Mouse (Mus musculus) kidney, embryonic 16.5 days (tissue): ENCODE measurements around the gene Asb5. TPM values are rescaled to one million over a fixed set of nuclear protein-coding genes. Genes with fewer than 3 reads are reported as not detected.

Experiments
- ATAC-seq: fragments of 200-750 bp; cut with Nextera tagmentation; 2 replicates; pipeline ENCODE4 v1.8.0; 2017; ENCODE audit warnings: moderate TSS enrichment; ENCODE audit not compliant: low FRiP score, low TSS enrichment
- H3K27ac ChIP-seq: fragments of 300-500 bp; sonication (generic); 2 replicates; pipeline ENCODE4 v1.5.1; 2014; ENCODE audit warnings: low read length
- H3K27me3 ChIP-seq: fragments of 300-500 bp; sonication (generic); 2 replicates; pipeline ENCODE4 v1.6.1; 2014; ENCODE audit warnings: low read length, control low read depth, mixed read lengths; ENCODE audit not compliant: insufficient read depth
- H3K36me3 ChIP-seq: fragments of 300-500 bp; sonication (generic); 2 replicates; pipeline ENCODE4 v1.6.1; 2014; ENCODE audit warnings: low read length, control low read depth, mixed read lengths; ENCODE audit not compliant: insufficient read depth
- H3K4me1 ChIP-seq: fragments of 300-500 bp; sonication (generic); 2 replicates; pipeline ENCODE4 v1.6.1; 2014; ENCODE audit warnings: low read length, control low read depth, mixed read lengths; ENCODE audit not compliant: insufficient read depth
- H3K4me2 ChIP-seq: fragments of 300-500 bp; sonication (generic); replicated peaks from 2 replicates; pipeline ENCODE4 v1.6.1; 2014; ENCODE audit warnings: low read depth, low read length
- H3K4me3 ChIP-seq: fragments of 300-500 bp; sonication (generic); 2 replicates; pipeline ENCODE4 v1.5.1; 2014; ENCODE audit warnings: mild to moderate bottlenecking, low read length
- H3K9ac ChIP-seq: fragments of 300-500 bp; sonication (generic); replicated peaks from 2 replicates; pipeline ENCODE4 v1.6.1; 2014; ENCODE audit warnings: low read length
- H3K9me3 ChIP-seq: fragments of 300-500 bp; sonication (generic); 2 replicates; pipeline ENCODE4 v1.6.1; 2016; ENCODE audit warnings: low read length, control low read depth
- WGBS: fragments of 180-500 bp; shearing (Covaris S2); extraction: QIAGEN DNeasy Blood & Tissue Kit; methylation state at CpG from one replicate; pipeline ENCODE4 v1.1.7; 2014; 5-methylcytosine and 5-hydroxymethylcytosine counted together
- polyA plus RNA-seq: library from polyadenylated mRNA; unstranded; fragments of >200 nt; fragmentation: Nextera tagmentation; extraction: Ambion mirVana; gene quantifications from 2 replicates; pipeline ENCODE4 v1.2.1, GENCODE M21; 2015

The Asb5 gene
- polyA plus RNA-seq, result 6.6 and 6.8 TPM in 2 replicates

- peak; percentile 96 for ATAC-seq
- peak within 1 kb of the TSS; percentile 88 for H3K27ac ChIP-seq
- WGBS, result under 1% methylated on average over 72 of the region's 89 CpGs
Measured at GRCm38 (mm10) chr8:54529382-54530296, at the start of gene Asb5, which contains the start of gene Spcs3. Gene Asb5, plus strand, starts transcription at chr8:54529580. Gene Spcs3, minus strand, starts transcription at chr8:54529998.

GRCm38 (mm10) chr8:54486555-54487273 is 42.7 kb upstream of the Asb5 start:
- Histone ChIP-seq H3K4me3 (peak overlapping the region; percentile 34), H3K36me3 (no peaks in the 10 kb centered on the region), H3K27ac (no peak overlapping the region), H3K4me2 (peak overlapping the region; percentile 57), H3K4me1 (no peaks in the 10 kb centered on the region), H3K27me3 (no peaks in the 10 kb centered on the region), H3K9ac (peak overlapping the region; percentile 37), H3K9me3 (no peaks in the 10 kb centered on the region)
- ATAC-seq, result no peak
- 10% methylated on average over 19 of the region's 19 CpGs for WGBS

More at GRCm38 (mm10) chr8:54529382-54530296, at the start of gene Asb5, which contains the start of gene Spcs3:
- H3K4me1 ChIP-seq, result peaks cover 16% of the 10 kb centered on the region
- H3K4me2 ChIP-seq, result peak within 1 kb of the TSS; percentile 66
- peaks cover 9% of the 10 kb centered on the region for H3K36me3 ChIP-seq
- no peaks in the 10 kb centered on the region for H3K27me3 ChIP-seq
- peak within 1 kb of the TSS; percentile 96 for H3K4me3 ChIP-seq
- H3K9me3 ChIP-seq, result no peaks in the 10 kb centered on the region
- peak within 1 kb of the TSS; percentile 91 for H3K9ac ChIP-seq

GRCm38 (mm10) chr8:54488437-54488836 is 40.9 kb upstream of the Asb5 start:
- Histone ChIP-seq H3K9ac (no peak overlapping the region), H3K9me3 (no peaks in the 10 kb centered on the region), H3K27me3 (no peaks in the 10 kb centered on the region), H3K4me3 (no peak overlapping the region), H3K36me3 (no peaks in the 10 kb centered on the region), H3K4me1 (no peaks in the 10 kb centered on the region), H3K4me2 (no peak overlapping the region), H3K27ac (no peak overlapping the region)
- WGBS, result 49% methylated on average over 4 of the region's 4 CpGs
- no peak; the same call in 1 of the 2 replicates for ATAC-seq

GRCm38 (mm10) chr8:54491057-54491690 is 38.2 kb upstream of the Asb5 start:
- Histone ChIP-seq H3K9me3 (no peaks in the 10 kb centered on the region), H3K27me3 (no peaks in the 10 kb centered on the region), H3K27ac (no peak overlapping the region), H3K4me2 (no peak overlapping the region), H3K4me1 (no peaks in the 10 kb centered on the region), H3K9ac (no peak overlapping the region), H3K4me3 (no peak overlapping the region), H3K36me3 (no peaks in the 10 kb centered on the region)
- WGBS, result 18% methylated on average over 6 of the region's 6 CpGs
- ATAC-seq, result 0 out of 2 replicates have a peak, but pooled peaks have one; percentile 25

GRCm38 (mm10) chr8:54491934-54492333 is 37.4 kb upstream of the Asb5 start:
- peak; percentile 65; the same call in 1 of the 2 replicates for ATAC-seq
- H3K4me3 ChIP-seq, result no peak overlapping the region

GRCm38 (mm10) chr8:54493110-54493509 is 36.3 kb upstream of the Asb5 start:
- no peak overlapping the region for H3K27ac ChIP-seq
- WGBS, result 15% methylated on average over 6 of the region's 6 CpGs
- no peaks in the 10 kb centered on the region for H3K9me3 ChIP-seq
- no peak overlapping the region for H3K9ac ChIP-seq
- no peaks in the 10 kb centered on the region for H3K27me3 ChIP-seq
- ATAC-seq, result no peak
- H3K4me1 ChIP-seq, result no peaks in the 10 kb centered on the region
- no peak overlapping the region for H3K4me3 ChIP-seq
- no peaks in the 10 kb centered on the region for H3K36me3 ChIP-seq
- H3K4me2 ChIP-seq, result no peak overlapping the region

More at GRCm38 (mm10) chr8:54491934-54492333, 37.4 kb upstream of the Asb5 start:
- 60% methylated on average over 4 of the region's 4 CpGs for WGBS
- Histone ChIP-seq H3K36me3 (no peaks in the 10 kb centered on the region), H3K4me1 (no peaks in the 10 kb centered on the region), H3K27ac (no peak overlapping the region), H3K9ac (no peak overlapping the region), H3K4me2 (no peak overlapping the region), H3K9me3 (no peaks in the 10 kb centered on the region), H3K27me3 (no peaks in the 10 kb centered on the region)

- H3K27ac ChIP-seq, result no peak overlapping the region
- no peaks in the 10 kb centered on the region for H3K27me3 ChIP-seq
- no peaks in the 10 kb centered on the region for H3K4me1 ChIP-seq
- no peaks in the 10 kb centered on the region for H3K36me3 ChIP-seq
- H3K9me3 ChIP-seq, result no peaks in the 10 kb centered on the region
- 38% methylated on average over 3 of the region's 3 CpGs for WGBS
- H3K4me3 ChIP-seq, result no peak overlapping the region
- no peak overlapping the region for H3K9ac ChIP-seq
- H3K4me2 ChIP-seq, result no peak overlapping the region
- ATAC-seq, result no peak
Measured at GRCm38 (mm10) chr8:54493915-54494314, 35.5 kb upstream of the Asb5 start.

- Histone ChIP-seq H3K36me3 (no peaks in the 10 kb centered on the region), H3K9me3 (no peaks in the 10 kb centered on the region), H3K4me1 (no peaks in the 10 kb centered on the region), H3K4me3 (no peak overlapping the region), H3K27me3 (no peaks in the 10 kb centered on the region), H3K9ac (no peak overlapping the region), H3K27ac (no peak overlapping the region), H3K4me2 (no peak overlapping the region)
- 63% methylated on average over 7 of the region's 7 CpGs for WGBS
- no peak for ATAC-seq
Measured at GRCm38 (mm10) chr8:54503104-54503503, 26.3 kb upstream of the Asb5 start.

- H3K4me3 ChIP-seq, result no peak overlapping the region
- peaks cover 10% of the 10 kb centered on the region; the same call in 1 of the 2 replicates for H3K4me1 ChIP-seq
- ATAC-seq, result no peak
- no peak overlapping the region for H3K9ac ChIP-seq
- H3K36me3 ChIP-seq, result no peaks in the 10 kb centered on the region
- 50% methylated on average over 2 of the region's 2 CpGs for WGBS
- H3K9me3 ChIP-seq, result no peaks in the 10 kb centered on the region
- H3K27ac ChIP-seq, result no peak overlapping the region
- no peaks in the 10 kb centered on the region for H3K27me3 ChIP-seq
- no peak overlapping the region for H3K4me2 ChIP-seq
Measured at GRCm38 (mm10) chr8:54505060-54505459, 24.3 kb upstream of the Asb5 start.
